Mouse (Mus musculus): Measurements from ENCODE around the gene Raver2.
"Not testable (repeated sequence)": the region's sequence is repeated elsewhere in the genome, so short reads cannot be mapped to it uniquely, and the experiment has no call there.

Raver2 gene

DNA sequence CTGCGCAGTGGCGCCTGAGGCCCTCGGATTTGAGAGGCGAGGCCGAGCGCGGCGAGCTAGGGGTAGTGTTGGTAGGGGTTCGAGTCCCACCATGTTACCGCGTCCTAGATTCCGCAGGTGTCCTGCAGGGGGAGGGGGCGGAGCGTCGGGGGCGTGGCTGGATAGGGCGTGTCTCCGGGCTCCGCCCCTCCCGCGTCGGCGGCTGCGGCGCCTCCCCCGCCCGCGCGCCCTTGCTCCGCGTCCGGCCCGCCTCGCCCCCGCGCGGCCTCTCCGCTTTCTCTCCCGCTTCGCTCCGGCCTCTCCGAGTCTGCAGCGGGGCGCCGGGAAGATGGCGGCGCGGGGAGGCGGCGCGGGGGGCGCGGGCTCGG, at the start of gene Raver2:
Gene Raver2 (plus strand): TSS at position 198 of the 368 bp plus-strand sequence.
- peak; percentile 20 to 61 for DNase-seq

- DNase-seq, result no peak
Observed at GRCm38 (mm10) chr4:101020596-101020995, 48.2 kb upstream of the Raver2 start, which contains the start of gene Gm10577. Gene Gm10577, minus strand, starts transcription at chr4:101020696.

GRCm38 (mm10) chr4:101026566-101026965, 42.2 kb upstream of the Raver2 start:
- DNase-seq, result no peak

GRCm38 (mm10) chr4:101026995-101027394, 41.8 kb upstream of the Raver2 start:
- no peak for DNase-seq

DNA sequence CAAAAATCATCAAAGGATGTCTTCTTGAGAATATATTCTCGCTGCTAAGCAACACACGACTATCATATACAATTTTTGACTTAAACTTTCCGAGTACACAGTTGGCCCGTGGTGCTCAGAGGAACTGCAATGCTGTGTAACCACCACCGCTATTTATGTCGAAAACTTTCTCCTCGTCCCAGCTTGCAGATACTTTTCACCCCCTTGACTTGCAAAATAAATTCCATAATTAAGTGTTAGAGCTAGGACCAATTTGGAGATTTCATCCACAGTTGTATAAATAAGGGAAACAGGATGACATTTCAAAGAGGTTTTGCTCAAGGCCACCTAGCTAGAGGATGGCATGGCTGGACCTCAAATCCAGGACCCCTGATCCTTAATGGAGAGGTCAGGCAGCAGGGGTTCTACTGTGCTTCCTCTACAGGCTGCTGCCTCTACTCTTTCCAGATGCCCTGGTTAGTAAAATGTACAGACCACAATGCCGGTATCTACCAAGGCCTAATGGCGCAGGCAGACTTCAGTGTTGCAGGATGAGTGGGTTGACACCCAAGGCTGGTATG, 40.9 kb upstream of the Raver2 start:
- DNase-seq, result no peak

DNA sequence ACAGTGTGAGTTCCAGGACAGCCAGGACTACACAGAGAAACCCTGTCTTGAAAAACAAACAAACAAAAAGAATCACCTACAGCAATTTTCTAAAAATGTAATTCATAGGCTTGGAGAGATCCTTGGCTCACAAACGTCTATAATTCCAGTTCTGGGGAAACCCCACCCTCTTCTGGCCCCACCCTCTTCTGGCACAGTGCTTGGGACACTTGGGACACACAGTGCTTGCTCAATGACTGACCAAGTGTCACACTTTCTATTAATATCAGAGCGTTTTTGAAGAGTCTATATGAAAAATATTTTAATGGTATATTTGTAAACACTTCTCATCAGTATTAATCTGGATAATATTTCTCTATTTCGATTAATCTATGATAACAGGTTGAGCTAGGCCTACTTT, 35.7 kb upstream of the Raver2 start:
- no peak for DNase-seq

- DNase-seq, result no peak
Observed at GRCm38 (mm10) chr4:101035131-101035530, 33.7 kb upstream of the Raver2 start.

DNA sequence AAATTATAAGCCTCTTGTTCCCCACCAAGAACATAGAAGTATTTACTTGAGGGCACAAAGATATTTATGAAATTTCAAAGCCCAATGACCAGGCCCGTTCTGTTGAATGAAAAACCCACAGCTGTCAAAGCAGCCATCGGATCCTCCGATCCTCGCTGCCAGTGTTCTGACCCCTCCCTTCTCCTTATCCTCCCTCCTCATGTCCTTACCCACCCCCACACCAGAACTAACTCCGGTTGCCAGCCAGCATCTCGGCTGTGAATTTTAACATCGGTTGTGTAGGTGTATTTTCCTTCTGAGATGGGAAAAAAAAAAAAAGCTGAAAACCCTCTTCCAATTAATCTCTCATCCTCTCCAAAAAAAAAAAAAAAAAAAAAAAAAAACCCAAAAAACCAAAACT, 31.6 kb upstream of the Raver2 start:
- no peak for DNase-seq

DNA sequence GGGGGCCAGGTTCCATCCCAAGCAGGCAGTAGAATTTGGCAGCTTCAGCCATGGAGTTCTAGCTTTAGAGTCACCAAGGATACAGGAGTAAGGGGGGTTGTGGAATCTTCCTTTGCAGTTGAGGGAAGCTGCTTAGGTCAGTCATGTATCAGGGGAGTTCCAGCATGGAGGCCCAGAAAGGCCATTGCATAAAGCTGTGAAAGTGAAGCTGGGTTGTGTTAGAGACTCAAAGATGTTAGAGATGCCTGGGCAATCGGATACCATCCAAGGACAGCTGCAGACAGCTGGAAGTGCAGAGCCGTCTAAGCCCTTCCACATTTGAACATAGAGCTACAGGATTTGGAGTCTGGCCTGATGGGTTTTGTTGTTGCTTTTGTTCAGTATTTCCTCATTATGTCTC, 25.1 kb upstream of the Raver2 start:
- no peak for DNase-seq

DNA sequence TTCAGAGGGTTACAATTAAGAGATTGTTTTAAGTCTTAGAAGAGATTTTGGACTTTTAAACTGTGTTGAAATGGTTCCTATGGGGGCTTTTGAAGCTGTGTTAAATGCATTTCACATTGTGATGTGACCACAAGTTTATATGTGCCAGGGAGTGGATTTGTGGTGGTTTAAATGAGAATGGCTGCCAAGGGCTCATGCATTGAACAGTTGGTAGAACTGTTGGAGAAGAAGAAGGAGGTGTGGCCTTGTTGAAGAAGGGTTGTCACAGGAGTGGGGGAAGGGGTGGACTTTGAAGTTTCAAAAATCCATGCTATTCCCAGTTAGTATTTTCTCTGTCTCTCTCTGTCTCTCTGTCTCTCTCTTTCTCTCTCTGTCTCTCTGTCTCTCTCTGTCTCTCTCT, 24.6 kb upstream of the Raver2 start:
- DNase-seq, result no peak

DNA sequence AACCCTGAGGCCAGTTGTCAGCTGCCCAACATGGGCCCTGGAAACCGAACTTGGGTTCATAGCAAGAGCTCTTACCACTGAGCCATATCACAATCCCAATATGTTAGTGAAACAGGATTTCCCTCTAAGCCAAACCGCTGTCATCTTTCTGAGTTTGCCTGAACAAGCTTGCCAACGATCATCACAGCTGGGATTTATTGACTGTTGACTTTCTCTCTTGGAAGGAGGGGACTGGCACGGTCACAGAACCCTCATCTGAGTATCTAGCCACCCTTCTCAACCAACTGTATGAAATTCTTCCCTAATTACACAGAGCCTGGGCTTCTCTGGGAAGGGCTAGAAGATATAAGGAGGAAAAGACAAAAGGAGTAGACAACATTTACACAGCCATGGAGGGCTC, 22.2 kb upstream of the Raver2 start:
- DNase-seq, result no peak

- no peak for DNase-seq
Observed at GRCm38 (mm10) chr4:101062146-101062545, 6.6 kb upstream of the Raver2 start.

- DNase-seq, result no peak
Observed at GRCm38 (mm10) chr4:101066401-101066800, 2.4 kb upstream of the Raver2 start.

DNA sequence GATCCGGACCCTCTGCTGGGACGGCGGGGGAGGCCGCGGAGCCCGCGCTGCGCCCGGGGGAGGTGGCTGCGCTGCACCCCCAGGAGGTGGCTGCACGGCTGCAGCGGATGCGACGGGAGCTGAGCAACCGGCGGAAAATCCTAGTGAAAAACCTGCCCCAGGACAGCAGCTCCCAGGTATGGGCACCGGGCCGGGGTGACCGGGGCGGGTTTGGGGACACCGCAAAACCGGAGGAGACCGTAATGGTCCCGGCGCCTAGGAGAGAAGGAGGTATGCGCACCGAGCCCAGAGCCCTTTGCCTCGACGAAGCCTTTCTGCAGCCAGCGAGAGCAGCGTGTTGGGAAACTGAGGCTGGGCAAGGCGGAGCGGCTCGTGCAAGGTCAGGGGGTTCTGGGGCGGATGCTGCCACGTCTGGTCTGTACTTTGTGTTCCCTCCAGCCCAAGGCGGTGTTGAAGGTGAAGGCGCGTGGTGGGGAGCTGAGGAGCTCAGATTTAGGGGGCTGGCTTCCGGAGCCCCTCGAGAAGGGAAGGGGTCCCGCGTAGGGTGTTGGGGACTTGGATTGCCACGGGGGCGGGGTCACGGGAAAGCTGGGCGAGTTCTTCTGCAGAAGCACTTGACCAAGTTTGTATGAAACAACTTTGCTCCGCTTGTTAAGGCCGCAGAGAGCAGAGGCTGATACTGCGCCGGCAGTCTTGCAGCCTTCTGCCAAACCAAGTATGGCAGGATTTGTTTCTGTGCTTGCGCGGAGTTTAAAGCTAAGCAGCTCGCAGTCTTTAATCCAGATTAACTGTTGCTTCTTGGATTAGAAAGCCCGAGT, 580 bp downstream of the Raver2 start:
- peak; percentile 4 to 19 for DNase-seq

GRCm38 (mm10) chr4:101071570-101071969, 2.8 kb downstream of the Raver2 start:
- no peak for DNase-seq

DNA sequence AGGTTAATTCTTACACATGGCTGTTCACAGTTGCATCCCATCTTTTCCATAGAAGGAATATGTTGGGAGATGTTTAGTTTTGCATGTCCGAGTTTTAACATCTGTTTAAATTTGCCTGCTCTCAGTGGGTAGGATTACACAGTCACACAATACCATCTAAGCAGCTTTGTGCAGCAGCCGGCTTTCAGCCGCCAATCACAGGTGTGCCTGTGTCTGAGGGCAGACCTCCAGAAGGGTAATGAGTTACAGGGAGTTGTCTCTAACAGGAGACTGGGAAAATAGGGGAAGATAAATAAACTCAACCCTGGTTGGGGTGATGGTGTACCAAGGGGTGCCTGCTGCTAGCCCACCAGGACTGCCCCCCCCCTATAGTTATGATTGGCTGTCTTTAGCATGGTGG, 7.6 kb downstream of the Raver2 start:
- DNase-seq, result no peak

DNA sequence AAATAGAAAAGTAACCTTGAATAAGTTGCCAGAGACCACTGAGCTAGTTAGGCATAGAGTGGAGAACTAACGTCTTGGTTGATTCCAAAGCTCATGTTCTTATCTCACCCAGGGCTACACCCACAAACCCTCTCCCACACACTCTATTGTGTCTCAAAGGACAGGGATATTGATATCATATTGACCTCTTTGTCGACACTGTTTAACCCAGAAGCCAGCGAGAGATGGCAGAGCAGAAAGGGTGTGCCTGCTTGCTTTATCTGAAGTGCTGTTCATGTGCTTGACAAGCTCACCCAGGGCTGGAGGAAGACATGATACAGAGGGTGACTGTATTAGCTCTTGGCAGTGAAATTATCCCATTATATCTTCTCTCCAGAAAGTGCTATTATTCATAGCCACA, 11.2 kb downstream of the Raver2 start:
- no peak for DNase-seq

GRCm38 (mm10) chr4:101082176-101082888, 13.5 kb downstream of the Raver2 start:
- DNase-seq, result no peak

GRCm38 (mm10) chr4:101084863-101085262, 16.1 kb downstream of the Raver2 start:
- DNase-seq, result no peak

GRCm38 (mm10) chr4:101086040-101086439, 17.3 kb downstream of the Raver2 start:
- no peak for DNase-seq

DNA sequence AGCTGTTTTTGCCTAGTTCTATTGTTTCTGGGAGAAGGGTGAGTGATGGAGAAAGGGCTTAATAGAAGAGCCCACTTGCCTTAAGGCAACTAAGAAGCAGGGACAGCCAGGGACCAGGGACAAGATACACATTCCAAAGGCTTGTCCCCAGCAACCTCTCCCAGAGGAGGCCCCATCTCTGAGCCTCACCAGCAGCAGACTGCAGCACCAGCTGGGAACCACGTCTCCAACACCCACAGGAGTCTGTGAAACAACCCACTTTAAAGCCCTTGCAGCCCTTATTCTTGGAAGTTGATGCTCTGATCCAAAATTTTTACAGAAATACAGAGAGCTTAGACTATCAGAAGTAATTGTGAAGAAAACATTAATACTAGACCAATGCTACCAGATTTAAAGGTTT, 18.9 kb downstream of the Raver2 start:
- no peak for DNase-seq

DNA sequence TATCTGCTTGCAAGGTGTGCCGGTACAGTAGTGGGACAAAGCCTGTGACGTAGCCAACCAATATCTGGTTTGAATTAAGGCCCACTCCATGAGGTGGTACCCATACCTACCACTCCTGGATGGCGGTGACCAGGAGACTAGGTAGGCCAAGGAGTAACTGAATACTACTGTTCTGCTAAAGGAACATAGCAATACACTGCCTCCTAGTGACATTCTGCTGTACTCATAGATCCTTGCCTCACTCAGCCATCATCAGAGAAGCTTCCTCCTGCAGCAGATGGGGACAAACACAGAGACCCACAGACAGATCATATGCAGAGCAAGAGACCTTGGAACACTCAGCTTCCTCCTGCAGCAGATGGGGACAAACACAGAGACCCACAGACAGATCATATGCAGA, 21.8 kb downstream of the Raver2 start:
- not testable (repeated sequence) for DNase-seq

- DNase-seq, result no peak
Observed at GRCm38 (mm10) chr4:101093292-101093691, 24.5 kb downstream of the Raver2 start.

DNA sequence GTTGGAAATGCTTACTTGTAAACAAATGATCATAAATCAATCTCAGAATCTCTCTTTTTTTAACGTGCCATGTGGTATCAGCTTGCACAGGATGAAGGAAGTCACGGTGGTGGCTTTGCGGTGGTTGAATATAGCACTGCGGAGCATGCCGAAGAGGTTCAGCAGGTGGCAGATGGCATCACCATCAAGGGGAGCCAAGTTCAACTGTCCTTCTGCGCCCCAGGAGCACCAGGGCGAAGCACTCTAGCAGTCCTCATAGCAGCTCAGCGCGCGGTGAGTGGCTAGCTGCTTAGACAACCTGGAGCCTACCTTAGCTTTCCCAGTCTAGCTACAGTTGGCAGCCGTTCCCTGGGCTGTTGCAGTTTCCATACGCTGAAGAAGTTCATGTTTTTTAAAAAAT, 38.3 kb downstream of the Raver2 start:
- DNase-seq, result peak; percentile 7 to 13
